ENCODE assay signal across 8 mouse cellular contexts in genomic region chr17:47054613-47055012, GRCm38 (mm10). TPM values are rescaled to one million over a fixed set of nuclear protein-coding genes. Genes with fewer than 3 reads are reported as not detected.
DNase-seq lines count a peak whose midpoint lies in the region; ATAC-seq and TF ChIP-seq lines count a peak whose summit lies in the region.

No protein-coding gene starts in this region.

- H3K4me1 ChIP-seq in megakaryocyte, embryonic 14.5 days: peaks cover 16% of the 10 kb centered on the region
- no peaks in the 10 kb centered on the region for H3K4me1 ChIP-seq in midbrain, embryonic 14.5 days (ENCODE audit: control insufficient read depth, insufficient read depth, low read length)
- no peaks in the 10 kb centered on the region for H3K4me1 ChIP-seq in hindbrain, embryonic 12.5 days

- no peak overlapping the region for H3K9ac ChIP-seq in midbrain, embryonic 14.5 days (replicated peaks; ENCODE audit: low read length)
- H3K9ac ChIP-seq in hindbrain, embryonic 12.5 days: no peak overlapping the region

- H3K4me2 ChIP-seq in midbrain, embryonic 14.5 days (ENCODE audit: low read length): no peak overlapping the region
- no peak overlapping the region for H3K4me2 ChIP-seq in hindbrain, embryonic 12.5 days (replicated peaks)

- peaks cover 14% of the 10 kb centered on the region for H3K9me3 ChIP-seq in megakaryocyte, embryonic 14.5 days
- no peaks in the 10 kb centered on the region for H3K9me3 ChIP-seq in midbrain, embryonic 14.5 days (ENCODE audit: control insufficient read depth, low read length)
- peaks cover 6% of the 10 kb centered on the region; the same call in 1 of the 2 replicates for H3K9me3 ChIP-seq in hindbrain, embryonic 12.5 days (replicated peaks)

- 84% methylated on average over 11 of the region's 11 CpGs for whole genome bisulfite sequencing in midbrain, embryonic 14.5 days
- 82% methylated on average over 11 of the region's 11 CpGs for WGBS in hindbrain, embryonic 12.5 days

- DNase-seq in left cerebral cortex, adult 2 months (ENCODE audit: extremely low spot score in 1 of 2, low spot score in 2 of 2): no peak
- DNase-seq in left cerebral cortex, adult 11 months (ENCODE audit: low spot score): no peak
- peak; percentile 17 for DNase-seq in c-Kit-positive CD71-negative TER-119-negative erythroid progenitor cells, embryonic 14.5 days (ENCODE audit: low read depth)
- DNase-seq in heart, postnatal 4 days: peak; percentile 51
- no peak for DNase-seq in midbrain, embryonic 14.5 days
- no peak for DNase-seq in Muller cell, postnatal 12 days (ENCODE audit: inconsistent ontology term)

- H3K4me3 ChIP-seq in left cerebral cortex, adult 2 months: peak overlapping the region; percentile 23; the same call in 1 of the 2 replicates
- peak overlapping the region; percentile 4 for H3K4me3 ChIP-seq in megakaryocyte, embryonic 14.5 days (replicated peaks)
- no peak overlapping the region for H3K4me3 ChIP-seq in midbrain, embryonic 14.5 days (replicated peaks; ENCODE audit: low read depth, low read length)
- no peak overlapping the region for H3K4me3 ChIP-seq in hindbrain, embryonic 12.5 days

- H3K27ac ChIP-seq in left cerebral cortex, adult 2 months: no peak overlapping the region
- no peak overlapping the region for H3K27ac ChIP-seq in midbrain, embryonic 14.5 days (replicated peaks; ENCODE audit: low read depth, low read length)
- no peak overlapping the region for H3K27ac ChIP-seq in hindbrain, embryonic 12.5 days

- no peak for TF ChIP-seq CTCF in left cerebral cortex, adult 2 months (IDR thresholded peaks at IDR 0.05)

- peaks cover 4% of the 10 kb centered on the region for H3K27me3 ChIP-seq in megakaryocyte, embryonic 14.5 days (replicated peaks)
- no peaks in the 10 kb centered on the region for H3K27me3 ChIP-seq in midbrain, embryonic 14.5 days (ENCODE audit: control insufficient read depth, insufficient read depth, low read length)
- H3K27me3 ChIP-seq in hindbrain, embryonic 12.5 days: no peaks in the 10 kb centered on the region

- no peaks in the 10 kb centered on the region for H3K36me3 ChIP-seq in megakaryocyte, embryonic 14.5 days (replicated peaks; ENCODE audit: low read length)
- H3K36me3 ChIP-seq in midbrain, embryonic 14.5 days (ENCODE audit: control insufficient read depth, insufficient read depth, low read length): no peaks in the 10 kb centered on the region
- no peaks in the 10 kb centered on the region for H3K36me3 ChIP-seq in hindbrain, embryonic 12.5 days

- intact Hi-C loops in left cerebral cortex, adult 2 months (cut with DNase I): no loop called here

- no peak for ATAC-seq in midbrain, embryonic 14.5 days (ENCODE audit: low FRiP score, low TSS enrichment)
- no peak for ATAC-seq in hindbrain, embryonic 12.5 days (ENCODE audit: low FRiP score)

RNA-seq across cellular contexts. Expression of gene Ubr2, which starts 44.3 kb away (rescaled TPM):
- total RNA-seq in left cerebral cortex, adult 2 months (2021): 10 to 100 TPM; 57.1 to 57.6 TPM
- 10 to 100 TPM; 44.9 to 49.5 TPM for total RNA-seq in heart, postnatal 4 days (2021)
- polyA plus RNA-seq in megakaryocyte, embryonic 14.5 days (2012; ENCODE audit: insufficient read depth, low replicate concordance): 3.5 and 4.8 TPM in 2 replicates
- polyA plus RNA-seq in midbrain, embryonic 14.5 days (2014; fragmentation: Nextera tagmentation; extraction: Ambion mirVana): 19.7 and 24.1 TPM in 2 replicates
- 23.5 and 23.7 TPM in 2 replicates for polyA plus RNA-seq in hindbrain, embryonic 12.5 days (2016; fragmentation: Nextera tagmentation; extraction: Ambion mirVana)

Comparison
In these comparisons a context has a peak if more than half of its experiments do, and no peak if none do; other contexts are left out.
1. DNase-seq: peak in c-Kit-positive CD71-negative TER-119-negative erythroid progenitor cells, embryonic 14.5 days (single experiment) and heart, postnatal 4 days (single experiment); none in left cerebral cortex, adult 2 months (0 of 2), left cerebral cortex, adult 11 months (single experiment), midbrain, embryonic 14.5 days (single experiment) and Muller cell, postnatal 12 days (single experiment).
2. H3K4me3 ChIP-seq: peak in left cerebral cortex, adult 2 months (single experiment) and megakaryocyte, embryonic 14.5 days (single experiment); none in midbrain, embryonic 14.5 days (single experiment) and hindbrain, embryonic 12.5 days (single experiment).